Mouse (Mus musculus) MEL (cell line): ENCODE results near the gene Sorl1. TPM values are rescaled to one million over a fixed set of nuclear protein-coding genes. Genes with fewer than 3 reads are reported as not detected.

Experiments used
- DNase-seq: peaks from one replicate; pipeline ENCODE4 v3.0.0; 2011; ENCODE audit warnings: low read depth, low spot score
- H3K27ac ChIP-seq: 2 replicates; pipeline ENCODE4 v1.5.1; 2012; ENCODE audit warnings: low read depth, mild to moderate bottlenecking, control low read depth, low read length, moderate library complexity; ENCODE audit not compliant: control insufficient read depth
- H3K27me3 ChIP-seq, 2 experiments: fragments of 150-350 bp in 1 of 2; sonication (generic) in 1 of 2; 2 replicates each; pipeline ENCODE4 v1.6.1; 2012; ENCODE audit warnings: low read length in 2 of 2, mild to moderate bottlenecking in 2 of 2, improper control_type of control experiment in 1 of 2, moderate library complexity in 1 of 2; ENCODE audit not compliant: insufficient read depth in 2 of 2, control insufficient read depth in 1 of 2
- H3K36me3 ChIP-seq, 2 experiments: 2 replicates each; pipeline ENCODE4 v1.6.1; 2012 to 2014; ENCODE audit warnings: low read length in 2 of 2, improper control_type of control experiment in 1 of 2, inconsistent platforms in 1 of 2, mild to moderate bottlenecking in 1 of 2; ENCODE audit not compliant: insufficient read depth in 2 of 2, control insufficient read depth in 1 of 2
- H3K4me1 ChIP-seq, 2 experiments: fragments of 150-350 bp in 1 of 2; sonication (generic) in 1 of 2; 2 replicates each; pipeline ENCODE4 v1.6.1; 2012; ENCODE audit warnings: low read length in 2 of 2, improper control_type of control experiment in 1 of 2, mild to moderate bottlenecking in 1 of 2; ENCODE audit not compliant: insufficient read depth in 2 of 2, control insufficient read depth in 1 of 2
- H3K4me3 ChIP-seq, 2 experiments: fragments of 150-350 bp in 1 of 2; sonication (generic) in 1 of 2; 2 replicates each; pipeline ENCODE4 v1.5.1; 2012; ENCODE audit warnings: low read depth in 2 of 2, low read length in 2 of 2, mild to moderate bottlenecking in 2 of 2, moderate library complexity in 2 of 2, control low read depth in 1 of 2, improper control_type of control experiment in 1 of 2; ENCODE audit not compliant: control insufficient read depth in 1 of 2, insufficient read depth in 1 of 2
- H3K79me2 ChIP-seq: 2 replicates; pipeline ENCODE4 v1.6.1; 2012; ENCODE audit warnings: mild to moderate bottlenecking, low read length, moderate library complexity; ENCODE audit not compliant: control insufficient read depth, poor library complexity, insufficient read depth
- H3K9ac ChIP-seq: 2 replicates; pipeline ENCODE4 v1.6.1; 2012; ENCODE audit warnings: low read depth, mild to moderate bottlenecking, control low read depth, low read length, moderate library complexity; ENCODE audit not compliant: control insufficient read depth, poor library complexity, severe bottlenecking
- H3K9me3 ChIP-seq: fragments of 150-350 bp; sonication (generic); replicated peaks from 2 replicates; pipeline ENCODE4 v1.6.1; 2012; ENCODE audit warnings: mild to moderate bottlenecking, low read length, improper control_type of control experiment, moderate library complexity; ENCODE audit not compliant: insufficient read depth
- CHD1 ChIP-seq: IDR thresholded peaks from 2 replicates; pipeline ENCODE4 v1.6.1; 2012; ENCODE audit warnings: low read depth, mild to moderate bottlenecking, inconsistent platforms, low read length, improper control_type of control experiment
- CHD2 ChIP-seq: IDR thresholded peaks from 2 replicates; pipeline ENCODE4 v1.6.1; 2011; ENCODE audit warnings: low read length, improper control_type of control experiment
- CTCF ChIP-seq, 3 experiments: IDR thresholded peaks in 2 of 3; conservative IDR thresholded peaks in 1 of 3; 2 replicates each; pipeline ENCODE4 v1.5.1; 2011 to 2012; ENCODE audit warnings: low read length in 3 of 3, low read depth in 2 of 3, mild to moderate bottlenecking in 2 of 3, improper control_type of control experiment in 1 of 3, inconsistent platforms in 1 of 3, mixed read lengths in 1 of 3, moderate library complexity in 1 of 3; ENCODE audit not compliant: control insufficient read depth in 1 of 3, insufficient read depth in 1 of 3, poor library complexity in 1 of 3, severe bottlenecking in 1 of 3
- E2F4 ChIP-seq: IDR thresholded peaks from 2 replicates; pipeline ENCODE4 v1.6.1; 2011; ENCODE audit warnings: low read depth, low read length, improper control_type of control experiment, borderline replicate concordance
- ELF1 ChIP-seq: IDR thresholded peaks from 2 replicates; pipeline ENCODE4 v1.6.1; 2014; ENCODE audit warnings: low read depth, mild to moderate bottlenecking, inconsistent platforms, low read length, improper control_type of control experiment, moderate library complexity
- EP300 ChIP-seq, 2 experiments: IDR thresholded peaks; 2 replicates each; pipeline ENCODE4 v1.6.1; 2011; ENCODE audit warnings: improper control_type of control experiment in 2 of 2, low read length in 2 of 2, low read depth in 1 of 2, mild to moderate bottlenecking in 1 of 2
- GATA1 ChIP-seq: IDR thresholded peaks from 2 replicates; pipeline ENCODE4 v1.6.1; 2011; ENCODE audit warnings: low read depth, low read length, improper control_type of control experiment
- HCFC1 ChIP-seq: IDR thresholded peaks from 2 replicates; pipeline ENCODE4 v1.6.1; 2012; ENCODE audit warnings: low read depth, mild to moderate bottlenecking, inconsistent platforms, low read length, improper control_type of control experiment, moderate library complexity
- KAT2A ChIP-seq: conservative IDR thresholded peaks from 2 replicates; pipeline ENCODE4 v1.6.1; 2012; ENCODE audit warnings: low read depth, low read length, improper control_type of control experiment, inconsistent platforms
- MAFK ChIP-seq: IDR thresholded peaks from 2 replicates; pipeline ENCODE4 v1.6.1; 2011; ENCODE audit warnings: low read depth, mild to moderate bottlenecking, low read length, improper control_type of control experiment, borderline replicate concordance
- MAX ChIP-seq: IDR thresholded peaks from 2 replicates; pipeline ENCODE4 v1.6.1; 2011; ENCODE audit warnings: low read length, improper control_type of control experiment
- MAZ ChIP-seq: IDR thresholded peaks from 2 replicates; pipeline ENCODE4 v1.6.1; 2012; ENCODE audit warnings: low read depth, mild to moderate bottlenecking, inconsistent platforms, low read length, improper control_type of control experiment
- MYB ChIP-seq: IDR thresholded peaks from 2 replicates; pipeline ENCODE4 v1.6.1; 2011; ENCODE audit warnings: mild to moderate bottlenecking, low read depth, low read length, improper control_type of control experiment
- MYC ChIP-seq: IDR thresholded peaks from 2 replicates; pipeline ENCODE4 v1.6.1; 2011; ENCODE audit warnings: low read depth, mild to moderate bottlenecking, low read length, improper control_type of control experiment, moderate library complexity
- NELFE ChIP-seq: IDR thresholded peaks from 2 replicates; pipeline ENCODE4 v1.6.1; 2011; ENCODE audit warnings: low read depth, low read length, improper control_type of control experiment
- RAD21 ChIP-seq: IDR thresholded peaks from 2 replicates; pipeline ENCODE4 v1.6.1; 2011; ENCODE audit warnings: mild to moderate bottlenecking, low read depth, low read length, improper control_type of control experiment
- RCOR1 ChIP-seq: IDR thresholded peaks from 2 replicates; pipeline ENCODE4 v1.6.1; 2012; ENCODE audit warnings: low read depth, mild to moderate bottlenecking, inconsistent platforms, low read length, improper control_type of control experiment
- SIN3A ChIP-seq: IDR thresholded peaks from 2 replicates; pipeline ENCODE4 v1.6.1; 2012; ENCODE audit warnings: low read length, improper control_type of control experiment, inconsistent platforms
- SMC3 ChIP-seq: IDR thresholded peaks from 2 replicates; pipeline ENCODE4 v1.6.1; 2011; ENCODE audit warnings: low read depth, low read length, improper control_type of control experiment
- TCF12 ChIP-seq: IDR thresholded peaks from 2 replicates; pipeline ENCODE4 v1.6.1; 2014; ENCODE audit warnings: low read depth, mild to moderate bottlenecking, inconsistent platforms, low read length, improper control_type of control experiment, moderate library complexity
- USF2 ChIP-seq, 2 experiments: IDR thresholded peaks; 2 replicates each; pipeline ENCODE4 v1.6.1; 2011 to 2012; ENCODE audit warnings: improper control_type of control experiment in 2 of 2, low read length in 2 of 2, borderline replicate concordance in 1 of 2, inconsistent platforms in 1 of 2, low read depth in 1 of 2, mild to moderate bottlenecking in 1 of 2; ENCODE audit not compliant: insufficient read depth in 1 of 2
- ZMIZ1 ChIP-seq: IDR thresholded peaks from 2 replicates; pipeline ENCODE4 v1.6.1; 2012; ENCODE audit warnings: low read depth, mild to moderate bottlenecking, inconsistent platforms, low read length, improper control_type of control experiment, moderate library complexity
- polyA plus RNA-seq, 2 experiments: library from polyadenylated mRNA; stranded (reverse) in 1 of 2; unstranded in 1 of 2; fragments of >175 nt in 1 of 2; fragments of >200 nt in 1 of 2; gene quantifications; 2 replicates each; pipeline versions ENCODE4 v1.2.1 to v1.2.4; 2012; ENCODE audit warnings: low replicate concordance in 2 of 2, low read depth in 1 of 2; ENCODE audit not compliant: insufficient read length in 2 of 2, insufficient read depth in 1 of 2, missing spikeins in 1 of 2
- total RNA-seq: library from RNA; depleted of rRNA; stranded (reverse); fragments of 300-350 nt; gene quantifications from 2 replicates; pipeline ENCODE4 v1.2.3, GENCODE M21; 2012

Sorl1 gene
- total and polyA plus RNA-seq, 3 experiments = not detected

DNA sequence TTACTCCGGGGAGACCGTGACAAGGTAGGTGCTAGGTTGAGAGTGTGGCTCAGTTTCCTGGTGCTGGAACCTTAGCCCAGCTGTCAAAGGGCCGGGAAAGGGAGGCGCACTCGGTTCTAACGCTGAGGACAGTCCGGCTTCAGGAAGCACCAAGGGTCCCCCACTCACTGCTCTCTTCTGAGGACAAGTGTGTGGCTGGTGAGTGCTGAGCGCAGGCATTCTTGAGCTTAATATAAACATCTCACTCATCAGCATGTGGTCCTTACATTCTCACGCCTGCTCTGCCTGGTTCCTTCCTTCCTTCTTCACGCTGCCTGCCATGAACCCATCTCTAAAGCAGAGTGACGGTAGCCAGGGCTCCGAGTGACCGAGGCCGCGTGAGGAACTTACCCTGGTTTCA, 148.1 kb downstream of the Sorl1 start:
- Histone ChIP-seq H3K79me2 (no peaks in the 10 kb centered on the region), H3K27me3 (no peaks in the 10 kb centered on the region), H3K27ac (no peak overlapping the region), H3K4me1 (no peaks in the 10 kb centered on the region), H3K9ac (no peak overlapping the region), H3K4me3 (no peak overlapping the region), H3K9me3 (no peaks in the 10 kb centered on the region), H3K36me3 (no peaks in the 10 kb centered on the region)
- no peak for DNase-seq
- TF ChIP-seq E2F4 (no peak), ELF1 (no peak), HCFC1 (no peak), KAT2A (no peak), TCF12 (no peak), MAFK (no peak), SIN3A (no peak), USF2 (IDR thresholded peaks at IDR 0.05; ENCODE audit: borderline replicate concordance in 1 of 2, insufficient read depth in 1 of 2, low read depth in 1 of 2, low read length in 2 of 2) (no peak), SMC3 (no peak), MYB (no peak), RCOR1 (no peak), EP300 (IDR thresholded peaks at IDR 0.05; ENCODE audit: low read depth in 1 of 2, low read length in 2 of 2) (no peak), GATA1 (no peak), MAZ (no peak), CHD2 (no peak), ZMIZ1 (no peak), CTCF (IDR thresholded peaks at IDR 0.05 in 2 of 3, conservative IDR thresholded peaks at IDR 0.05 in 1 of 3; ENCODE audit: control insufficient read depth in 1 of 3, insufficient read depth in 1 of 3, low read depth in 2 of 3, low read length in 3 of 3, poor library complexity in 1 of 3, severe bottlenecking in 1 of 3) (no peak), NELFE (no peak), MYC (no peak)

DNA sequence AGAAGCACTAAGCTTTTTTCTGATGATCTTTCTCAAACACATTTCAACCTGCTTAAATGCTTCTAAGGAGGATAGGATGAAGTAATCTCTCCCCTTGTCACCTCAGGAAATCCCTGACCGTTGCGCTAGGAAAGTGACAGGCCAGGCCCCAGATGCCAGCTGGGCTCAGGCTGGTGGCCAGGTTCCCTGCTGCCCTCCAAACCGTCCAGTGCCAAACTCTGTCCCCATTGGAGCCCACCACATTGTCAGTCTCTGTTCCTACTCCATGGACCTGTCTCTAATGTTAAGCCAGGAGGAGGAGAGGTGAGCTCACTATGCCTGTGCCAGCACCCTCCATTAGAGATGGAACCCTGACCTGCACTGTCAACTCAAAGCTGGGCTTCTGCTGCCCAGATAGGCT, 149.4 kb downstream of the Sorl1 start:
- Histone ChIP-seq H3K27me3 (no peaks in the 10 kb centered on the region), H3K4me3 (no peak overlapping the region), H3K36me3 (no peaks in the 10 kb centered on the region), H3K9me3 (no peaks in the 10 kb centered on the region), H3K4me1 (no peaks in the 10 kb centered on the region), H3K27ac (no peak overlapping the region), H3K79me2 (no peaks in the 10 kb centered on the region)
- no peak for DNase-seq
- TF ChIP-seq SMC3 = no peak
- no peak for TF ChIP-seq RAD21
- no peak for TF ChIP-seq RCOR1
- TF ChIP-seq MAX = no peak
- TF ChIP-seq CHD2 = no peak
- no peak for TF ChIP-seq CHD1
- no peak for TF ChIP-seq ELF1
- TF ChIP-seq, all 39 proteins: peak for 0
- no peak overlapping the region for H3K9ac ChIP-seq
